Mouse (Mus musculus) heart, adult 2 months (tissue): ENCODE data around the gene Ctdspl.

Experiments
- CTCF ChIP-seq: fragments of 200-600 bp; IDR thresholded peaks from 2 replicates; pipeline ENCODE4 v1.8.1; 2022; ENCODE audit warnings: antibody characterized with exemption, mild to moderate bottlenecking, moderate library complexity
- EP300 ChIP-seq: fragments of 200-500 bp; IDR thresholded peaks from 2 replicates; pipeline ENCODE4 v1.6.1; 2011; ENCODE audit warnings: low read depth, low read length, control low read depth; ENCODE audit not compliant: insufficient read depth
- POLR2A ChIP-seq: fragments of 200-500 bp; IDR thresholded peaks from 2 replicates; pipeline ENCODE4 v1.6.1; 2011; ENCODE audit warnings: mild to moderate bottlenecking, low read depth, low read length, control low read depth; ENCODE audit not compliant: insufficient read depth

- TF ChIP-seq CTCF (no peak), EP300 (no peak), POLR2A (no peak)
Measured at GRCm38 (mm10) chr9:119083966-119084365, 157.7 kb downstream of the Ctdspl start.
